Mouse (Mus musculus) heart, postnatal 0 days (tissue): ENCODE measurements around the gene Ankle1. TPM values are rescaled to one million over a fixed set of nuclear protein-coding genes. Genes with fewer than 3 reads are reported as not detected.

Experiments
- ATAC-seq: fragments of 200-750 bp; cut with Nextera tagmentation; 2 replicates; pipeline ENCODE4 v1.8.0; 2017; ENCODE audit warnings: low read depth, moderate number of reproducible peaks, moderate library complexity; ENCODE audit not compliant: insufficient read depth
- DNase-seq: peaks from one replicate; pipeline ENCODE4 v3.0.0-alpha.2; 2016; ENCODE audit warnings: low spot score
- H3K27ac ChIP-seq: fragments of 300-500 bp; sonication (generic); 2 replicates; pipeline ENCODE4 v1.5.1; 2014; ENCODE audit warnings: low read depth, mild to moderate bottlenecking
- H3K27me3 ChIP-seq: fragments of 300-500 bp; sonication (generic); 2 replicates; pipeline ENCODE4 v1.6.1; 2014; ENCODE audit warnings: low read length, mixed read lengths; ENCODE audit not compliant: control insufficient read depth, insufficient read depth
- H3K36me3 ChIP-seq: fragments of 300-500 bp; sonication (generic); replicated peaks from 2 replicates; pipeline ENCODE4 v1.6.1; 2014; ENCODE audit warnings: low read length, mixed read lengths; ENCODE audit not compliant: control insufficient read depth, insufficient read depth
- H3K4me1 ChIP-seq: fragments of 300-500 bp; sonication (generic); 2 replicates; pipeline ENCODE4 v1.6.1; 2014; ENCODE audit warnings: antibody characterized with exemption; ENCODE audit not compliant: control insufficient read depth, insufficient read depth
- H3K4me2 ChIP-seq: fragments of 300-500 bp; sonication (generic); 2 replicates; pipeline ENCODE4 v1.6.1; 2014; ENCODE audit warnings: low read depth, mild to moderate bottlenecking, low read length, moderate library complexity
- H3K4me3 ChIP-seq: fragments of 300-500 bp; sonication (generic); 2 replicates; pipeline ENCODE4 v1.5.1; 2014; ENCODE audit warnings: low read depth, low read length
- H3K9ac ChIP-seq: fragments of 300-500 bp; sonication (generic); replicated peaks from 2 replicates; pipeline ENCODE4 v1.6.1; 2014; ENCODE audit warnings: low read depth, low read length, mixed read lengths
- H3K9me3 ChIP-seq: fragments of 300-500 bp; sonication (generic); replicated peaks from 2 replicates; pipeline ENCODE4 v1.6.1; 2016; ENCODE audit warnings: low read length; ENCODE audit not compliant: control insufficient read depth
- CTCF ChIP-seq: IDR thresholded peaks from 2 replicates; pipeline ENCODE4 v1.5.1; 2016; ENCODE audit warnings: antibody characterized with exemption, control low read depth, low read depth
- EP300 ChIP-seq: IDR thresholded peaks from 2 replicates; pipeline ENCODE4 v1.6.1; 2016; ENCODE audit warnings: antibody characterized with exemption, low read depth
- WGBS: fragments of 180-500 bp; shearing (Covaris S2); extraction: QIAGEN DNeasy Blood & Tissue Kit; methylation state at CpG from one replicate; pipeline ENCODE4 v1.1.7; 2014; 5-methylcytosine and 5-hydroxymethylcytosine counted together
- polyA plus RNA-seq: library from polyadenylated mRNA; unstranded; fragments of >200 nt; fragmentation: Nextera tagmentation; extraction: Ambion mirVana; gene quantifications from 2 replicates; pipeline ENCODE4 v1.2.1, GENCODE M21; 2015
- total RNA-seq: library from RNA; depleted of rRNA; stranded (reverse); fragments of >200 nt; gene quantifications from 2 replicates; pipeline ENCODE4 v1.2.3, GENCODE M21; 2014; ENCODE audit warnings: low replicate concordance

Gene Ankle1
- total and polyA plus RNA-seq, 2 experiments from 2014 or later, result 5.4 to 12.1 TPM

- H3K9me3 ChIP-seq, result no peaks in the 10 kb centered on the region
- H3K4me3 ChIP-seq, result peak overlapping the region; percentile 30
- 62% methylated on average over 7 of the region's 7 CpGs for WGBS
- no peak for ATAC-seq
- no peaks in the 10 kb centered on the region for H3K27me3 ChIP-seq
- H3K4me1 ChIP-seq, result no peaks in the 10 kb centered on the region
- H3K27ac ChIP-seq, result peak overlapping the region; percentile 87
- no peak for DNase-seq
- peaks cover 11% of the 10 kb centered on the region for H3K36me3 ChIP-seq
- peak overlapping the region; percentile 50 for H3K4me2 ChIP-seq
- TF ChIP-seq EP300, result no peak
- no peak for TF ChIP-seq CTCF
- peak overlapping the region; percentile 31 for H3K9ac ChIP-seq
These were observed 11.3 kb upstream of the Ankle1 start for GRCm38 (mm10) chr8:71394481-71394880.

GRCm38 (mm10) chr8:71395071-71395470 is 10.7 kb upstream of the Ankle1 start:
- Histone ChIP-seq H3K27me3 (no peaks in the 10 kb centered on the region), H3K27ac (peak overlapping the region; percentile 87), H3K4me3 (peak overlapping the region; percentile 30), H3K9me3 (no peaks in the 10 kb centered on the region), H3K36me3 (peaks cover 17% of the 10 kb centered on the region), H3K9ac (peak overlapping the region; percentile 31), H3K4me2 (peak overlapping the region; percentile 50), H3K4me1 (no peaks in the 10 kb centered on the region)
- no peak for TF ChIP-seq EP300
- TF ChIP-seq CTCF, result no peak
- WGBS, result 65% methylated on average over 10 of the region's 10 CpGs
- ATAC-seq, result no peak
- no peak for DNase-seq

GRCm38 (mm10) chr8:71395629-71396028 is 10.2 kb upstream of the Ankle1 start, which contains the start of gene Ushbp1:
TSS of gene Ushbp1 (minus strand) at chr8:71395802.
- H3K9me3 ChIP-seq, result no peaks in the 10 kb centered on the region
- H3K4me3 ChIP-seq, result peak within 1 kb of the TSS; percentile 86
- ATAC-seq (0 out of 2 replicates have a peak, but pooled peaks have one; percentile 14), DNase-seq (no peak)
- no peaks in the 10 kb centered on the region for H3K4me1 ChIP-seq
- H3K4me2 ChIP-seq, result peak within 1 kb of the TSS; percentile 85
- peaks cover 17% of the 10 kb centered on the region for H3K36me3 ChIP-seq
- peak within 1 kb of the TSS; percentile 87 for H3K27ac ChIP-seq
- H3K9ac ChIP-seq, result peak within 1 kb of the TSS; percentile 31
- H3K27me3 ChIP-seq, result no peaks in the 10 kb centered on the region
- TF ChIP-seq EP300 (peak; percentile 71; the same call in 1 of the 2 replicates), CTCF (no peak)
- WGBS, result 66% methylated on average over 9 of the region's 9 CpGs

GRCm38 (mm10) chr8:71396639-71397305 is 9.0 kb upstream of the Ankle1 start, which contains the start of gene Babam1:
TSS of gene Babam1 (plus strand) at chr8:71396861.
- peak within 1 kb of the TSS; percentile 85 for H3K4me2 ChIP-seq
- no peaks in the 10 kb centered on the region for H3K4me1 ChIP-seq
- H3K27ac ChIP-seq, result peak within 1 kb of the TSS; percentile 87
- DNase-seq (peak; percentile 96), ATAC-seq (peak; percentile 95)
- H3K9me3 ChIP-seq, result no peaks in the 10 kb centered on the region
- H3K36me3 ChIP-seq, result peaks cover 17% of the 10 kb centered on the region
- no peaks in the 10 kb centered on the region for H3K27me3 ChIP-seq
- peak within 1 kb of the TSS; percentile 86 for H3K4me3 ChIP-seq
- TF ChIP-seq EP300, result 0 out of 2 replicates have a peak, but pooled peaks have one; percentile 44
- no peak for TF ChIP-seq CTCF
- peak within 1 kb of the TSS; percentile 72 for H3K9ac ChIP-seq
- under 1% methylated on average over 34 of the region's 34 CpGs for WGBS

GRCm38 (mm10) chr8:71397701-71398100 is 8.1 kb upstream of the Ankle1 start:
- no peaks in the 10 kb centered on the region for H3K4me1 ChIP-seq
- H3K4me2 ChIP-seq, result peak overlapping the region; percentile 85
- no peaks in the 10 kb centered on the region for H3K27me3 ChIP-seq
- no peak for ATAC-seq
- DNase-seq, result no peak
- no peak overlapping the region for H3K9ac ChIP-seq
- no peak for TF ChIP-seq CTCF
- no peak for TF ChIP-seq EP300
- 85% methylated on average over 12 of the region's 12 CpGs for WGBS
- no peak overlapping the region for H3K27ac ChIP-seq
- peaks cover 17% of the 10 kb centered on the region for H3K36me3 ChIP-seq
- peak overlapping the region; percentile 86; the same call in 1 of the 2 replicates for H3K4me3 ChIP-seq
- H3K9me3 ChIP-seq, result no peaks in the 10 kb centered on the region
